Mouse (Mus musculus) CH12.LX (cell line): ENCODE data around the gene Fam221a. TPM values are rescaled to one million over a fixed set of nuclear protein-coding genes. Genes with fewer than 3 reads are reported as not detected.

Experiments
- DNase-seq: peaks from one replicate; pipeline ENCODE4 v3.0.0-alpha.2; 2013; ENCODE audit errors: extremely low read depth
- H3K27ac ChIP-seq: 2 replicates; pipeline ENCODE4 v1.5.1; 2012; ENCODE audit warnings: low read depth, mild to moderate bottlenecking, control low read depth, moderate library complexity; ENCODE audit not compliant: insufficient read depth
- H3K27me3 ChIP-seq: replicated peaks from 2 replicates; pipeline ENCODE3; 2012; ENCODE audit warnings: inconsistent platforms
- H3K36me3 ChIP-seq, 2 experiments: replicated peaks in 1 of 2; 2 replicates each; pipeline versions ENCODE3 to v1.6.1; 2012; ENCODE audit warnings: inconsistent platforms in 1 of 2, low read length in 1 of 2, mild to moderate bottlenecking in 1 of 2, mixed read lengths in 1 of 2, moderate library complexity in 1 of 2; ENCODE audit not compliant: control insufficient read depth in 1 of 2, insufficient read depth in 1 of 2
- H3K4me1 ChIP-seq, 2 experiments: 2 replicates each; pipeline ENCODE4 v1.6.1; 2012; ENCODE audit warnings: inconsistent platforms in 1 of 2, moderate library complexity in 1 of 2; ENCODE audit not compliant: insufficient read depth in 2 of 2, control insufficient read depth in 1 of 2
- H3K4me2 ChIP-seq: 2 replicates; pipeline ENCODE4 v1.6.1; 2012; ENCODE audit warnings: low read depth, mild to moderate bottlenecking, control low read depth; ENCODE audit not compliant: poor library complexity, insufficient read depth, severe bottlenecking
- H3K4me3 ChIP-seq, 3 experiments: fragments of 150-350 bp in 1 of 3; sonication (generic) in 1 of 3; replicated peaks in 1 of 3; 2 replicates each; pipeline versions ENCODE3 to v1.5.1; 2011 to 2012; ENCODE audit warnings: low read depth in 2 of 3, low read length in 2 of 3, mild to moderate bottlenecking in 2 of 3, moderate library complexity in 2 of 3, control low read depth in 1 of 3, improper control_type of control experiment in 1 of 3, inconsistent platforms in 1 of 3, mixed read lengths in 1 of 3; ENCODE audit not compliant: poor library complexity in 1 of 3
- H3K79me2 ChIP-seq: replicated peaks from 2 replicates; pipeline ENCODE4 v1.6.1; 2012; ENCODE audit warnings: mild to moderate bottlenecking, moderate library complexity; ENCODE audit not compliant: control insufficient read depth, poor library complexity, insufficient read depth, severe bottlenecking; ENCODE audit errors: extremely low read depth
- H3K9ac ChIP-seq: 2 replicates; pipeline ENCODE4 v1.6.1; 2012; ENCODE audit warnings: low read depth, mild to moderate bottlenecking, control low read depth, moderate library complexity; ENCODE audit not compliant: insufficient read depth
- H3K9me3 ChIP-seq: replicated peaks from 2 replicates; pipeline ENCODE3; 2012; ENCODE audit warnings: low read length, inconsistent platforms, mixed read lengths
- BHLHE40 ChIP-seq: IDR thresholded peaks from 2 replicates; pipeline ENCODE4 v1.6.1; 2011; ENCODE audit warnings: mild to moderate bottlenecking, low read depth, low read length, improper control_type of control experiment
- CTCF ChIP-seq, 2 experiments: IDR thresholded peaks in 1 of 2; conservative IDR thresholded peaks in 1 of 2; 2 replicates each; pipeline ENCODE4 v1.5.1; 2011 to 2012; ENCODE audit warnings: low read depth in 2 of 2, low read length in 2 of 2, improper control_type of control experiment in 1 of 2, inconsistent platforms in 1 of 2, mild to moderate bottlenecking in 1 of 2, moderate library complexity in 1 of 2
- E2F4 ChIP-seq: IDR thresholded peaks from 2 replicates; pipeline ENCODE4 v1.6.1; 2011; ENCODE audit warnings: low read depth, low read length, improper control_type of control experiment; ENCODE audit not compliant: insufficient replicate concordance
- EP300 ChIP-seq: IDR thresholded peaks from 2 replicates; pipeline ENCODE4 v1.6.1; 2011; ENCODE audit warnings: low read length, improper control_type of control experiment
- HCFC1 ChIP-seq: IDR thresholded peaks from 2 replicates; pipeline ENCODE4 v1.6.1; 2012; ENCODE audit warnings: low read depth, mild to moderate bottlenecking, inconsistent platforms, low read length, improper control_type of control experiment
- JUN ChIP-seq: IDR thresholded peaks from 2 replicates; pipeline ENCODE4 v1.6.1; 2011; ENCODE audit warnings: low read depth, mild to moderate bottlenecking, low read length, improper control_type of control experiment, moderate library complexity; ENCODE audit not compliant: insufficient read depth
- MAFK ChIP-seq: IDR thresholded peaks from 2 replicates; pipeline ENCODE4 v1.6.1; 2011; ENCODE audit warnings: low read length, improper control_type of control experiment; ENCODE audit not compliant: insufficient replicate concordance
- MAZ ChIP-seq: IDR thresholded peaks from 2 replicates; pipeline ENCODE4 v1.6.1; 2012; ENCODE audit warnings: low read depth, mild to moderate bottlenecking, inconsistent platforms, low read length, improper control_type of control experiment, moderate library complexity
- MYC ChIP-seq: IDR thresholded peaks from 2 replicates; pipeline ENCODE4 v1.6.1; 2011; ENCODE audit warnings: low read depth, mild to moderate bottlenecking, improper control_type of control experiment, low read length
- NRF1 ChIP-seq: IDR thresholded peaks from 2 replicates; pipeline ENCODE4 v1.6.1; 2014; ENCODE audit warnings: low read depth, mild to moderate bottlenecking, inconsistent platforms, low read length, improper control_type of control experiment, moderate library complexity
- RAD21 ChIP-seq: IDR thresholded peaks from 2 replicates; pipeline ENCODE4 v1.6.1; 2011; ENCODE audit warnings: low read depth, mild to moderate bottlenecking, low read length, improper control_type of control experiment, moderate library complexity
- RCOR1 ChIP-seq: conservative IDR thresholded peaks from 2 replicates; pipeline ENCODE4 v1.6.1; 2012; ENCODE audit warnings: low read depth, mild to moderate bottlenecking, inconsistent platforms, low read length, improper control_type of control experiment
- UBTF ChIP-seq: IDR thresholded peaks from 2 replicates; pipeline ENCODE4 v1.6.1; 2012; ENCODE audit warnings: low read depth, mild to moderate bottlenecking, inconsistent platforms, low read length, improper control_type of control experiment, moderate library complexity
- ZC3H11A ChIP-seq: IDR thresholded peaks from 2 replicates; pipeline ENCODE4 v1.6.1; 2012; ENCODE audit warnings: low read depth, mild to moderate bottlenecking, inconsistent platforms, low read length, improper control_type of control experiment
- ZMIZ1 ChIP-seq: IDR thresholded peaks from 2 replicates; pipeline ENCODE4 v1.6.1; 2012; ENCODE audit warnings: low read depth, mild to moderate bottlenecking, inconsistent platforms, low read length, improper control_type of control experiment
- ZNF384 ChIP-seq: IDR thresholded peaks from 2 replicates; pipeline ENCODE4 v1.6.1; 2012; ENCODE audit warnings: low read depth, low read length, improper control_type of control experiment, inconsistent platforms
- dilution Hi-C: fragments of 300-500 bp; cut with MboI; formaldehyde crosslinking; loops from 2 replicates; pipeline ENCODE4 v1.14.3; 2020; ENCODE audit warnings: low sequenced_read_pairs; ENCODE audit not compliant: extremely low pct_unique_long_range_greater_than_20kb, extremely low pct_ligation_motif_present
- in situ Hi-C: fragments of 300-500 bp; cut with MboI; formaldehyde crosslinking; loops from 3 replicates; pipeline ENCODE4 v1.14.3; 2019; ENCODE audit warnings: low sequenced_read_pairs, low pct_ligation_motif_present, low pct_unique_long_range_greater_than_20kb, mixed read lengths
- polyA plus RNA-seq: library from polyadenylated mRNA; unstranded; fragments of >175 nt; gene quantifications from 2 replicates; pipeline ENCODE4 v1.2.1, GENCODE M21; 2012; ENCODE audit warnings: low read depth; ENCODE audit not compliant: insufficient read length
- total RNA-seq, 2 experiments: library from RNA; depleted of rRNA; stranded (reverse); fragments of 300-350 nt in 1 of 2; fragments of >200 nt in 1 of 2; gene quantifications; 2 replicates each; pipeline ENCODE4 v1.2.3; 2012 to 2014

Gene Fam221a
- total and polyA plus RNA-seq, 3 experiments, result not detected

GRCm38 (mm10) chr6:49322056-49322455, 45.5 kb upstream of the Fam221a start:
- in situ Hi-C loops (no loop called here), dilution Hi-C loops (no loop called here)
- TF ChIP-seq BHLHE40, result no peak
- no peak for TF ChIP-seq ZMIZ1
- no peak for TF ChIP-seq EP300
- no peak for TF ChIP-seq ZC3H11A
- TF ChIP-seq UBTF, result no peak
- no peak for TF ChIP-seq NRF1
- no peak for TF ChIP-seq MAFK
- no peak for TF ChIP-seq MAZ
- TF ChIP-seq JUN, result no peak
- no peak for TF ChIP-seq MYC
- TF ChIP-seq RCOR1, result no peak
- H3K27me3 ChIP-seq, result no peaks in the 10 kb centered on the region
- H3K36me3 ChIP-seq, result no peaks in the 10 kb centered on the region
- no peak overlapping the region for H3K4me2 ChIP-seq
- H3K9me3 ChIP-seq, result no peaks in the 10 kb centered on the region
- DNase-seq, result no peak
- no peak overlapping the region for H3K27ac ChIP-seq
- no peak overlapping the region for H3K9ac ChIP-seq
- no peak overlapping the region for H3K4me3 ChIP-seq
- H3K4me1 ChIP-seq, result peaks cover 0 to 17% of the 10 kb centered on the region in 2 experiments; a peak in 2 of 4 replicates
- no peaks in the 10 kb centered on the region for H3K79me2 ChIP-seq

- Histone ChIP-seq H3K27me3 (no peaks in the 10 kb centered on the region), H3K4me2 (no peak overlapping the region), H3K27ac (no peak overlapping the region), H3K4me3 (no peak overlapping the region), H3K9ac (no peak overlapping the region), H3K4me1 (peaks cover 0 to 17% of the 10 kb centered on the region in 2 experiments; a peak in 2 of 4 replicates), H3K79me2 (no peaks in the 10 kb centered on the region), H3K9me3 (no peaks in the 10 kb centered on the region), H3K36me3 (no peaks in the 10 kb centered on the region)
- no peak for DNase-seq
- in situ Hi-C loops (no loop called here), dilution Hi-C loops (no loop called here)
- TF ChIP-seq RAD21 (no peak), E2F4 (no peak), ZNF384 (no peak), MAZ (no peak), CTCF (conservative IDR thresholded peaks at IDR 0.05 in 1 of 2, IDR thresholded peaks at IDR 0.05 in 1 of 2; ENCODE audit: low read depth in 2 of 2, low read length in 2 of 2) (no peak), HCFC1 (no peak)
Measured at GRCm38 (mm10) chr6:49322986-49323385, 44.6 kb upstream of the Fam221a start.
